28 mouse cellular contexts compared by ENCODE assay signal in the genomic region with DNA sequence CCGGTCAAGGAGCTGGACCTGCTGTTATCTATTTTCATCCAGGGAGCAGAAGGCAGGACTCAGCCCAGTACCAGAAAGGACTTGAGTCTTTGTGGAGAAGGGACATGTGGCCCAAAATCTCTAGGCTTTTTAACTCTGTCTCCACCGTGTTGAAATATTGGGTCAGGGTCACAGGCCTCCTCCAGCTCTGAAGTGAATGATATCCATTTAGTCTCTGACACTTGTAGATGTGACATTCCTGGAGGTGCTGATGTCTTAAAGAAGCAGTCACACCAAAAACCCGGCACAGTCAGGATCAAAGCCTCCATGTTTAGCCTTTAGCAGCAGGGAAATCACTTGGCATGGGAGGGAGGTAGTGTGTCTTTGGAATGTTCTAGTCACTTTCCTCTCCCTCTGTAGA. TPM values are rescaled to one million over a fixed set of nuclear protein-coding genes. Genes with fewer than 3 reads are reported as not detected.
"Had no signal": no experiment of that assay in that cellular context is flagged by ENCODE, and none has a peak within 500 bp of the region (broad histone marks: within the 10 kb centered on the region; RNA-seq: fewer than 3 reads in every experiment).

No protein-coding gene starts in this region.

- ATAC-seq: liver, postnatal 0 days; midbrain, embryonic 15.5 days had no signal

- DNase-seq: kidney, adult 9 months; kidney, postnatal 14 days; kidney, postnatal 4 days; left cerebral cortex, postnatal 4 days; lung, embryonic 14.5 days; right cerebral cortex, adult 18-20 months; right cerebral cortex, postnatal 14 days; right cerebral cortex, postnatal 4 days; thymus, adult 2 months; thymus, postnatal 36 days had no signal

- H3K36me3 ChIP-seq: limb, embryonic 15.5 days had no signal

- H3K27me3 ChIP-seq: limb, embryonic 15.5 days; midbrain, embryonic 15.5 days; neural tube, embryonic 12.5 days; neural tube, embryonic 15.5 days had no signal

- H3K4me3 ChIP-seq: limb, embryonic 15.5 days; midbrain, embryonic 10.5 days; midbrain, embryonic 15.5 days; neural tube, embryonic 12.5 days; neural tube, embryonic 15.5 days had no signal

- H3K9me3 ChIP-seq: limb, embryonic 15.5 days; midbrain, embryonic 10.5 days; midbrain, embryonic 15.5 days; neural tube, embryonic 12.5 days; neural tube, embryonic 15.5 days had no signal

- H3K27ac ChIP-seq: limb, embryonic 15.5 days; liver, embryonic 14.5 days; macrophage; midbrain, embryonic 10.5 days; midbrain, embryonic 15.5 days; neural tube, embryonic 12.5 days; neural tube, embryonic 15.5 days; stomach, postnatal 0 days had no signal

RNA-seq across cellular contexts. Expression of gene Atp6v0e2, which starts 3.3 kb away (rescaled TPM):
- polyA plus RNA-seq: macrophage had no signal

RNA-seq across cellular contexts. Expression of gene Rarres2, which starts 31.9 kb away (rescaled TPM):
- polyA plus RNA-seq: macrophage had no signal

RNA-seq across cellular contexts. Expression of gene Gm45021, which starts 48.7 kb away (rescaled TPM):
- total RNA-seq: layer of hippocampus, adult 18-20 months; layer of hippocampus, postnatal 14 days; left cerebral cortex, adult 8-10 months; left cerebral cortex, postnatal 14 days; left cerebral cortex, postnatal 4 days; megakaryocyte, adult 5-6 weeks had no signal
- polyA plus RNA-seq: kidney, embryonic 16.5 days; limb, embryonic 15.5 days; liver, embryonic 11.5 days; liver, embryonic 14.5 days; liver, postnatal 0 days; lung, embryonic 14.5 days; lung, postnatal 0 days; macrophage; midbrain, embryonic 10.5 days; midbrain, embryonic 15.5 days; neural tube, embryonic 12.5 days; neural tube, embryonic 15.5 days; stomach, embryonic 14.5 days; stomach, postnatal 0 days; thymus, adult 2 months had no signal
